Mouse (Mus musculus) heart, embryonic 13.5 days (tissue): Measurements from ENCODE around the gene Apoa2. TPM values are rescaled to one million over a fixed set of nuclear protein-coding genes. Genes with fewer than 3 reads are reported as not detected.

Experiments
- ATAC-seq: fragments of 200-750 bp; cut with Nextera tagmentation; 2 replicates; pipeline ENCODE4 v1.8.0; 2017; ENCODE audit warnings: moderate TSS enrichment; ENCODE audit not compliant: insufficient number of reproducible peaks, low FRiP score, low TSS enrichment; ENCODE audit errors: extremely low read depth
- H3K27ac ChIP-seq: fragments of 300-500 bp; sonication (generic); replicated peaks from 2 replicates; pipeline ENCODE4 v1.5.1; 2015; ENCODE audit warnings: moderate library complexity, mild to moderate bottlenecking, inconsistent platforms
- H3K27me3 ChIP-seq: fragments of 300-500 bp; sonication (generic); replicated peaks from 2 replicates; pipeline ENCODE4 v1.6.1; 2015; ENCODE audit warnings: mild to moderate bottlenecking, inconsistent platforms
- H3K36me3 ChIP-seq: fragments of 300-500 bp; sonication (generic); 2 replicates; pipeline ENCODE4 v1.6.1; 2015; ENCODE audit warnings: mild to moderate bottlenecking, inconsistent platforms
- H3K4me1 ChIP-seq: fragments of 300-500 bp; sonication (generic); 2 replicates; pipeline ENCODE4 v1.6.1; 2015; ENCODE audit warnings: inconsistent platforms
- H3K4me2 ChIP-seq: fragments of 300-500 bp; sonication (generic); 2 replicates; pipeline ENCODE4 v1.6.1; 2015; ENCODE audit warnings: inconsistent platforms, mild to moderate bottlenecking, moderate library complexity
- H3K4me3 ChIP-seq: fragments of 300-500 bp; sonication (generic); 2 replicates; pipeline ENCODE4 v1.5.1; 2015; ENCODE audit warnings: moderate library complexity, mild to moderate bottlenecking, inconsistent platforms
- H3K9ac ChIP-seq: fragments of 300-500 bp; sonication (generic); 2 replicates; pipeline ENCODE4 v1.6.1; 2015; ENCODE audit warnings: inconsistent platforms, mild to moderate bottlenecking, moderate library complexity
- H3K9me3 ChIP-seq: fragments of 300-500 bp; sonication (generic); 2 replicates; pipeline ENCODE4 v1.6.1; 2016; ENCODE audit warnings: inconsistent platforms
- WGBS: fragments of 180-500 bp; shearing (Covaris S2); methylation state at CpG from one replicate; pipeline ENCODE4 v1.1.7; 2015; ENCODE audit warnings: mixed read lengths; 5-methylcytosine and 5-hydroxymethylcytosine counted together
- polyA plus RNA-seq: library from polyadenylated mRNA; unstranded; fragments of >200 nt; fragmentation: Nextera tagmentation; extraction: Ambion mirVana; gene quantifications from 2 replicates; pipeline ENCODE4 v1.2.1, GENCODE M21; 2015

The Apoa2 gene
- polyA plus RNA-seq, 1 experiment from 2014 or later = 21.9 TPM

- no peaks in the 10 kb centered on the region for H3K27me3 ChIP-seq
- H3K36me3 ChIP-seq = no peaks in the 10 kb centered on the region
- no peak for ATAC-seq
- H3K4me3 ChIP-seq = no peak overlapping the region
- H3K4me2 ChIP-seq = peak overlapping the region; percentile 67
- WGBS = 70% methylated on average over 3 of the region's 3 CpGs
- peaks cover 16% of the 10 kb centered on the region for H3K4me1 ChIP-seq
- H3K9me3 ChIP-seq = no peaks in the 10 kb centered on the region
- peak overlapping the region; percentile 93 for H3K27ac ChIP-seq
- H3K9ac ChIP-seq = peak overlapping the region; percentile 6; the same call in 1 of the 2 replicates
These were observed 39.0 kb downstream of the Apoa2 start for GRCm38 (mm10) chr1:171263666-171264461.

GRCm38 (mm10) chr1:171265971-171266744 lies 41.3 kb downstream of the Apoa2 start:
- Histone ChIP-seq H3K9me3 (no peaks in the 10 kb centered on the region), H3K4me1 (peaks cover 27% of the 10 kb centered on the region), H3K27ac (peak overlapping the region; percentile 17; the same call in 1 of the 2 replicates), H3K9ac (no peak overlapping the region; the same call in 1 of the 2 replicates), H3K36me3 (no peaks in the 10 kb centered on the region), H3K4me3 (no peak overlapping the region), H3K4me2 (no peak overlapping the region), H3K27me3 (no peaks in the 10 kb centered on the region)
- 42% methylated on average over 4 of the region's 4 CpGs for WGBS
- ATAC-seq = no peak

GRCm38 (mm10) chr1:171268341-171268740 lies 43.5 kb downstream of the Apoa2 start:
- ATAC-seq = no peak
- WGBS = 68% methylated on average over 1 of the region's 1 CpGs
- no peak overlapping the region for H3K9ac ChIP-seq
- H3K9me3 ChIP-seq = no peaks in the 10 kb centered on the region
- H3K4me1 ChIP-seq = peaks cover 27% of the 10 kb centered on the region
- H3K27ac ChIP-seq = no peak overlapping the region
- H3K4me3 ChIP-seq = no peak overlapping the region
- no peaks in the 10 kb centered on the region for H3K27me3 ChIP-seq
- no peak overlapping the region for H3K4me2 ChIP-seq
- H3K36me3 ChIP-seq = peaks cover 17% of the 10 kb centered on the region

GRCm38 (mm10) chr1:171269848-171270572 lies 45.2 kb downstream of the Apoa2 start, which contains the start of gene B4galt3:
Gene B4galt3 (plus strand): TSS chr1:171270328.
- WGBS = 3% methylated on average over 36 of the region's 36 CpGs
- Histone ChIP-seq H3K9me3 (no peaks in the 10 kb centered on the region), H3K36me3 (peaks cover 34% of the 10 kb centered on the region), H3K4me2 (peak within 1 kb of the TSS; percentile 92), H3K9ac (peak within 1 kb of the TSS; percentile 92), H3K27me3 (no peaks in the 10 kb centered on the region), H3K4me3 (peak within 1 kb of the TSS; percentile 89), H3K27ac (peak within 1 kb of the TSS; percentile 72), H3K4me1 (peaks cover 21% of the 10 kb centered on the region)
- peak; percentile 93 for ATAC-seq

- no peaks in the 10 kb centered on the region for H3K9me3 ChIP-seq
- H3K4me2 ChIP-seq = peak overlapping the region; percentile 92
- H3K36me3 ChIP-seq = peaks cover 39% of the 10 kb centered on the region
- WGBS = under 1% methylated on average over 19 of the region's 19 CpGs
- peak overlapping the region; percentile 92 for H3K9ac ChIP-seq
- H3K4me3 ChIP-seq = peak overlapping the region; percentile 89
- H3K4me1 ChIP-seq = peaks cover 21% of the 10 kb centered on the region
- peak; percentile 69 for ATAC-seq
- peak overlapping the region; percentile 72 for H3K27ac ChIP-seq
- no peaks in the 10 kb centered on the region for H3K27me3 ChIP-seq
These were observed 45.7 kb downstream of the Apoa2 start for GRCm38 (mm10) chr1:171270573-171270900.

GRCm38 (mm10) chr1:171271196-171271595 lies 46.3 kb downstream of the Apoa2 start:
- peak overlapping the region; percentile 92 for H3K9ac ChIP-seq
- H3K27me3 ChIP-seq = no peaks in the 10 kb centered on the region

GRCm38 (mm10) chr1:171271622-171272021 lies 46.8 kb downstream of the Apoa2 start:
- no peaks in the 10 kb centered on the region for H3K27me3 ChIP-seq
- peaks cover 21% of the 10 kb centered on the region for H3K4me1 ChIP-seq
- no peak for ATAC-seq
- peak overlapping the region; percentile 92 for H3K4me2 ChIP-seq
- H3K36me3 ChIP-seq = peaks cover 50% of the 10 kb centered on the region
- 66% methylated on average over 10 of the region's 10 CpGs for WGBS
- peak overlapping the region; percentile 89 for H3K4me3 ChIP-seq
- H3K9me3 ChIP-seq = no peaks in the 10 kb centered on the region
- H3K27ac ChIP-seq = no peak overlapping the region
- H3K9ac ChIP-seq = 0 out of 2 replicates have a peak overlapping the region, but pooled peaks have one; percentile 42

More at GRCm38 (mm10) chr1:171271196-171271595, 46.3 kb downstream of the Apoa2 start:
- Histone ChIP-seq H3K4me3 (peak overlapping the region; percentile 89), H3K4me1 (peaks cover 21% of the 10 kb centered on the region), H3K36me3 (peaks cover 46% of the 10 kb centered on the region), H3K4me2 (peak overlapping the region; percentile 92), H3K27ac (peak overlapping the region; percentile 72; the same call in 1 of the 2 replicates), H3K9me3 (no peaks in the 10 kb centered on the region)
- no peak for ATAC-seq
- 31% methylated on average over 9 of the region's 9 CpGs for WGBS

GRCm38 (mm10) chr1:171272086-171272485 lies 47.2 kb downstream of the Apoa2 start:
- H3K9ac ChIP-seq = 0 out of 2 replicates have a peak overlapping the region, but pooled peaks have one; percentile 20
- WGBS = 80% methylated on average over 3 of the region's 3 CpGs
- peak overlapping the region; percentile 89 for H3K4me3 ChIP-seq
- H3K27ac ChIP-seq = no peak overlapping the region
- peaks cover 55% of the 10 kb centered on the region for H3K36me3 ChIP-seq
- no peak for ATAC-seq
- no peaks in the 10 kb centered on the region for H3K9me3 ChIP-seq
- H3K4me2 ChIP-seq = peak overlapping the region; percentile 92
- H3K27me3 ChIP-seq = no peaks in the 10 kb centered on the region
- H3K4me1 ChIP-seq = peaks cover 21% of the 10 kb centered on the region

GRCm38 (mm10) chr1:171274171-171274570 lies 49.3 kb downstream of the Apoa2 start:
- Histone ChIP-seq H3K4me1 (peaks cover 22% of the 10 kb centered on the region), H3K4me2 (no peak overlapping the region), H3K36me3 (peaks cover 76% of the 10 kb centered on the region), H3K9me3 (no peaks in the 10 kb centered on the region), H3K27me3 (no peaks in the 10 kb centered on the region), H3K9ac (no peak overlapping the region), H3K27ac (no peak overlapping the region), H3K4me3 (no peak overlapping the region)
- ATAC-seq = no peak
- 88% methylated on average over 12 of the region's 12 CpGs for WGBS

GRCm38 (mm10) chr1:171275144-171275734 lies 50.4 kb downstream of the Apoa2 start:
- H3K27me3 ChIP-seq = no peaks in the 10 kb centered on the region
- WGBS = 87% methylated on average over 11 of the region's 11 CpGs
- H3K4me2 ChIP-seq = no peak overlapping the region
- H3K27ac ChIP-seq = no peak overlapping the region
- H3K4me1 ChIP-seq = peaks cover 27% of the 10 kb centered on the region
- H3K36me3 ChIP-seq = peaks cover 79% of the 10 kb centered on the region
- H3K4me3 ChIP-seq = no peak overlapping the region
- no peak for ATAC-seq
- H3K9ac ChIP-seq = no peak overlapping the region
- no peaks in the 10 kb centered on the region for H3K9me3 ChIP-seq
